ENCODE assay signal across 24 mouse cellular contexts in the genomic region with DNA sequence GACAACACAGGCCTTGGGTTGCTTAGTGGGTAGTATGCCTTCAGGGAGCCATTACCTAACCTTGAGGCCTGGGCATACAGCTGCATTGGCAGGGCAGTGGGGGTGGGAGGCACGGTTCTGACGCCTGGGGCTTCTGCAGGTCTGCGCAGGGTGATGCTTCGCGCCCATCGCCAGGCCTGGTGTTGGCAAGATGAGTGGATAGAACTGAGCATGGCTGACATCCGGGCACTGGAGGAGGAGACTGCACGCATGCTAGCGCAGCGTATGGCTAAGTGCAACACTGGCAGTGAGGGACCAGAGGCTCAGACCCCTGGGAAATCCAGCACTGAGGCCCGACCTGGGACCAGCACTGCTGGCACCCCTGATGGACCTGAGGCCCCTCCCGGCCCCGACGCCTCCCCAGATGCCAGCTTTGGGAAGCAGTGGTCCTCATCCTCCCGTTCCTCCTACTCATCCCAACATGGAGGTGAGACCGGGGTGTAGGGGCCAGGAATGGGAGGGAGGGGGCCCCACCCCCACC. TPM values are rescaled to one million over a fixed set of nuclear protein-coding genes. Genes with fewer than 3 reads are reported as not detected.
DNase-seq lines count a peak whose midpoint lies in the region; ATAC-seq lines count a peak whose summit lies in the region.
"Had no signal": no experiment of that assay in that cellular context is flagged by ENCODE, and none has a peak within 500 bp of the region (broad histone marks: within the 10 kb centered on the region; RNA-seq: fewer than 3 reads in every experiment).

No protein-coding gene starts in this region.

- peaks cover 27% of the 10 kb centered on the region for H3K27me3 ChIP-seq in hindbrain, embryonic 13.5 days
- H3K27me3 ChIP-seq in hindbrain, embryonic 11.5 days (ENCODE audit: control insufficient read depth, insufficient read depth, low read length), result peaks cover 21% of the 10 kb centered on the region
- peaks cover 16% of the 10 kb centered on the region for H3K27me3 ChIP-seq in neural tube, embryonic 13.5 days

- peak overlapping the region; percentile 30 for H3K27ac ChIP-seq in hindbrain, embryonic 13.5 days
- no peak overlapping the region for H3K27ac ChIP-seq in hindbrain, embryonic 11.5 days (ENCODE audit: low read depth, low read length)
- peak overlapping the region; percentile 56 for H3K27ac ChIP-seq in neural tube, embryonic 13.5 days (replicated peaks)
- H3K27ac ChIP-seq: embryonic facial prominence, embryonic 13.5 days; embryonic facial prominence, embryonic 15.5 days; forebrain, embryonic 10.5 days; forebrain, embryonic 12.5 days had no signal

- WGBS in hindbrain, embryonic 13.5 days, result 93% methylated on average over 16 of the region's 16 CpGs
- WGBS in hindbrain, embryonic 11.5 days, result 86% methylated on average over 16 of the region's 16 CpGs
- WGBS in neural tube, embryonic 13.5 days, result 86% methylated on average over 16 of the region's 16 CpGs

- no peak overlapping the region for H3K9ac ChIP-seq in hindbrain, embryonic 13.5 days
- H3K9ac ChIP-seq in hindbrain, embryonic 11.5 days (ENCODE audit: low read depth, low read length), result no peak overlapping the region
- H3K9ac ChIP-seq in neural tube, embryonic 13.5 days, result no peak overlapping the region
- H3K9ac ChIP-seq: embryonic facial prominence, embryonic 13.5 days; embryonic facial prominence, embryonic 15.5 days; forebrain, embryonic 12.5 days had no signal

- H3K9me3 ChIP-seq in hindbrain, embryonic 13.5 days, result no peaks in the 10 kb centered on the region
- no peaks in the 10 kb centered on the region for H3K9me3 ChIP-seq in hindbrain, embryonic 11.5 days (ENCODE audit: control insufficient read depth, low read length)
- H3K9me3 ChIP-seq in neural tube, embryonic 13.5 days, result no peaks in the 10 kb centered on the region
- H3K9me3 ChIP-seq: embryonic facial prominence, embryonic 13.5 days; embryonic facial prominence, embryonic 15.5 days; forebrain, embryonic 10.5 days; forebrain, embryonic 12.5 days had no signal

- no peak overlapping the region for H3K4me3 ChIP-seq in hindbrain, embryonic 13.5 days
- H3K4me3 ChIP-seq in hindbrain, embryonic 11.5 days (ENCODE audit: low read depth, low read length), result no peak overlapping the region
- H3K4me3 ChIP-seq in neural tube, embryonic 13.5 days, result no peak overlapping the region
- H3K4me3 ChIP-seq: embryonic facial prominence, embryonic 13.5 days; embryonic facial prominence, embryonic 15.5 days; erythroblast, embryonic 14.5 days; forebrain, embryonic 10.5 days; forebrain, embryonic 12.5 days had no signal

- no peak for ATAC-seq in hindbrain, embryonic 13.5 days (ENCODE audit: low FRiP score)
- ATAC-seq in hindbrain, embryonic 11.5 days (ENCODE audit: low FRiP score), result no peak
- no peak for ATAC-seq in neural tube, embryonic 13.5 days (ENCODE audit: low read depth)
- ATAC-seq: forebrain, embryonic 14.5 days; forebrain, embryonic 16.5 days had no signal

- H3K4me1 ChIP-seq in hindbrain, embryonic 13.5 days (replicated peaks), result peaks cover 40% of the 10 kb centered on the region
- peaks cover 10% of the 10 kb centered on the region for H3K4me1 ChIP-seq in hindbrain, embryonic 11.5 days (replicated peaks; ENCODE audit: control insufficient read depth, insufficient read depth, low read length)
- peaks cover 37% of the 10 kb centered on the region for H3K4me1 ChIP-seq in neural tube, embryonic 13.5 days (replicated peaks)

- H3K36me3 ChIP-seq in hindbrain, embryonic 13.5 days, result peaks cover 46% of the 10 kb centered on the region
- no peaks in the 10 kb centered on the region for H3K36me3 ChIP-seq in hindbrain, embryonic 11.5 days (ENCODE audit: control insufficient read depth, insufficient read depth, low read length)
- peaks cover 40% of the 10 kb centered on the region for H3K36me3 ChIP-seq in neural tube, embryonic 13.5 days
- H3K36me3 ChIP-seq: embryonic facial prominence, embryonic 13.5 days; embryonic facial prominence, embryonic 15.5 days had no signal

- DNase-seq in cerebellum, adult 9-11 months, result peak; percentile 58
- DNase-seq in cerebellum, adult 9-10 months, result no peak
- no peak for DNase-seq in hindbrain, embryonic 11.5 days (ENCODE audit: low spot score)
- DNase-seq in neural tube, embryonic 10.5 days (ENCODE audit: extremely low spot score, low spot score), result no peak
- DNase-seq: adrenal gland, adult 2 months; adrenal gland, postnatal 10 days; adrenal gland, postnatal 25 days; cerebellum, adult 11 months; cerebellum, adult 2 months; cerebellum, postnatal 14 days; cerebellum, postnatal 36 days; embryo, embryonic 11 days had no signal

- H3K4me2 ChIP-seq in hindbrain, embryonic 13.5 days, result no peak overlapping the region
- no peak overlapping the region for H3K4me2 ChIP-seq in hindbrain, embryonic 11.5 days (replicated peaks; ENCODE audit: low read depth, low read length)
- no peak overlapping the region for H3K4me2 ChIP-seq in neural tube, embryonic 13.5 days
- H3K4me2 ChIP-seq: embryonic facial prominence, embryonic 13.5 days; embryonic facial prominence, embryonic 15.5 days; forebrain, embryonic 12.5 days had no signal

RNA-seq across cellular contexts. Expression of a gene that starts 4.9 kb away (rescaled TPM):
- 43.3 and 48.5 TPM in 2 replicates for polyA plus RNA-seq in hindbrain, embryonic 13.5 days (2015; fragmentation: Nextera tagmentation; extraction: Ambion mirVana)
- polyA plus RNA-seq in hindbrain, embryonic 11.5 days (2014; fragmentation: Nextera tagmentation; extraction: Ambion mirVana), result 12.2 and 15.4 TPM in 2 replicates
- 37.0 and 37.8 TPM in 2 replicates for polyA plus RNA-seq in neural tube, embryonic 13.5 days (2015; fragmentation: Nextera tagmentation; extraction: Ambion mirVana)

RNA-seq across cellular contexts. Expression of a gene that starts 7.8 kb away (rescaled TPM):
- polyA plus RNA-seq in hindbrain, embryonic 13.5 days (2015; fragmentation: Nextera tagmentation; extraction: Ambion mirVana), result 79.8 and 81.0 TPM in 2 replicates
- polyA plus RNA-seq in hindbrain, embryonic 11.5 days (2014; fragmentation: Nextera tagmentation; extraction: Ambion mirVana), result 74.4 and 84.3 TPM in 2 replicates
- polyA plus RNA-seq in neural tube, embryonic 13.5 days (2015; fragmentation: Nextera tagmentation; extraction: Ambion mirVana), result 82.6 and 86.4 TPM in 2 replicates

RNA-seq across cellular contexts. Expression of a gene that starts 20.9 kb away (rescaled TPM):
- polyA plus RNA-seq in hindbrain, embryonic 13.5 days (2015; fragmentation: Nextera tagmentation; extraction: Ambion mirVana), result 90.3 and 91.7 TPM in 2 replicates
- polyA plus RNA-seq in hindbrain, embryonic 11.5 days (2014; fragmentation: Nextera tagmentation; extraction: Ambion mirVana), result 65.7 and 67.4 TPM in 2 replicates
- polyA plus RNA-seq in neural tube, embryonic 13.5 days (2015; fragmentation: Nextera tagmentation; extraction: Ambion mirVana), result 92.4 and 94.0 TPM in 2 replicates

RNA-seq across cellular contexts. Expression of a gene that starts 23.4 kb away (rescaled TPM):
- polyA plus RNA-seq in hindbrain, embryonic 13.5 days (2015; fragmentation: Nextera tagmentation; extraction: Ambion mirVana), result not detected in 2 replicates
- polyA plus RNA-seq in hindbrain, embryonic 11.5 days (2014; fragmentation: Nextera tagmentation; extraction: Ambion mirVana), result not detected in 2 replicates
- polyA plus RNA-seq in neural tube, embryonic 13.5 days (2015; fragmentation: Nextera tagmentation; extraction: Ambion mirVana), result not detected in 2 replicates
- polyA plus RNA-seq: adrenal gland, adult 2 months; brain, embryonic 14.5 days; C2C12; embryonic facial prominence, embryonic 11.5 days; embryonic facial prominence, embryonic 13.5 days; embryonic facial prominence, embryonic 15.5 days; erythroblast, embryonic 14.5 days; forebrain, embryonic 10.5 days; forebrain, embryonic 12.5 days; forebrain, embryonic 14.5 days; forebrain, embryonic 16.5 days had no signal

RNA-seq across cellular contexts. Expression of a gene that starts 34.9 kb away (rescaled TPM):
- polyA plus RNA-seq in hindbrain, embryonic 13.5 days (2015; fragmentation: Nextera tagmentation; extraction: Ambion mirVana), result not detected in 2 replicates
- not detected in 2 replicates for polyA plus RNA-seq in hindbrain, embryonic 11.5 days (2014; fragmentation: Nextera tagmentation; extraction: Ambion mirVana)
- polyA plus RNA-seq in neural tube, embryonic 13.5 days (2015; fragmentation: Nextera tagmentation; extraction: Ambion mirVana), result not detected in 2 replicates
- polyA plus RNA-seq: C2C12; embryonic facial prominence, embryonic 11.5 days; embryonic facial prominence, embryonic 13.5 days; embryonic facial prominence, embryonic 15.5 days; forebrain, embryonic 10.5 days; forebrain, embryonic 12.5 days; forebrain, embryonic 14.5 days; forebrain, embryonic 16.5 days had no signal
